Mouse (Mus musculus) lung, embryonic 16.5 days (tissue): ENCODE data around the gene Fam13c. TPM values are rescaled to one million over a fixed set of nuclear protein-coding genes. Genes with fewer than 3 reads are reported as not detected.
A peak's percentile ranks its signal among the peaks of the same experiment; 100 is the strongest.

Source experiments
- ATAC-seq: fragments of 200-750 bp; cut with Nextera tagmentation; 2 replicates; pipeline ENCODE4 v1.8.0; 2017; ENCODE audit warnings: low read depth, mild to moderate bottlenecking, moderate library complexity
- H3K27ac ChIP-seq: fragments of 300-500 bp; sonication (generic); 2 replicates; pipeline ENCODE4 v1.5.1; 2014; ENCODE audit warnings: mild to moderate bottlenecking, control low read depth, low read length
- H3K27me3 ChIP-seq: fragments of 300-500 bp; sonication (generic); 2 replicates; pipeline ENCODE4 v1.6.1; 2014; ENCODE audit warnings: low read depth, low read length, mixed read lengths; ENCODE audit not compliant: control insufficient read depth, insufficient read depth
- H3K36me3 ChIP-seq: fragments of 300-500 bp; sonication (generic); 2 replicates; pipeline ENCODE4 v1.6.1; 2014; ENCODE audit warnings: low read length; ENCODE audit not compliant: control insufficient read depth, insufficient read depth
- H3K4me1 ChIP-seq: fragments of 300-500 bp; sonication (generic); replicated peaks from 2 replicates; pipeline ENCODE4 v1.6.1; 2014; ENCODE audit warnings: low read length, mixed read lengths; ENCODE audit not compliant: control insufficient read depth, insufficient read depth
- H3K4me2 ChIP-seq: fragments of 300-500 bp; sonication (generic); 2 replicates; pipeline ENCODE4 v1.6.1; 2014; ENCODE audit warnings: low read depth, low read length, control low read depth
- H3K4me3 ChIP-seq: fragments of 300-500 bp; sonication (generic); 2 replicates; pipeline ENCODE4 v1.5.1; 2014; ENCODE audit warnings: mild to moderate bottlenecking, low read length, control low read depth
- H3K9ac ChIP-seq: fragments of 300-500 bp; sonication (generic); 2 replicates; pipeline ENCODE4 v1.6.1; 2014; ENCODE audit warnings: low read length, control low read depth
- H3K9me3 ChIP-seq: fragments of 300-500 bp; sonication (generic); 2 replicates; pipeline ENCODE4 v1.6.1; 2016; ENCODE audit warnings: low read length; ENCODE audit not compliant: control insufficient read depth
- WGBS: fragments of 180-500 bp; shearing (Covaris S2); extraction: QIAGEN DNeasy Blood & Tissue Kit; methylation state at CpG from one replicate; pipeline ENCODE4 v1.1.7; 2014; 5-methylcytosine and 5-hydroxymethylcytosine counted together
- polyA plus RNA-seq: library from polyadenylated mRNA; unstranded; fragments of >200 nt; fragmentation: Nextera tagmentation; extraction: Ambion mirVana; gene quantifications from 2 replicates; pipeline ENCODE4 v1.2.1, GENCODE M21; 2015

Gene Fam13c
- polyA plus RNA-seq, 1 experiment from 2014 or later, result 10.3 TPM

DNA sequence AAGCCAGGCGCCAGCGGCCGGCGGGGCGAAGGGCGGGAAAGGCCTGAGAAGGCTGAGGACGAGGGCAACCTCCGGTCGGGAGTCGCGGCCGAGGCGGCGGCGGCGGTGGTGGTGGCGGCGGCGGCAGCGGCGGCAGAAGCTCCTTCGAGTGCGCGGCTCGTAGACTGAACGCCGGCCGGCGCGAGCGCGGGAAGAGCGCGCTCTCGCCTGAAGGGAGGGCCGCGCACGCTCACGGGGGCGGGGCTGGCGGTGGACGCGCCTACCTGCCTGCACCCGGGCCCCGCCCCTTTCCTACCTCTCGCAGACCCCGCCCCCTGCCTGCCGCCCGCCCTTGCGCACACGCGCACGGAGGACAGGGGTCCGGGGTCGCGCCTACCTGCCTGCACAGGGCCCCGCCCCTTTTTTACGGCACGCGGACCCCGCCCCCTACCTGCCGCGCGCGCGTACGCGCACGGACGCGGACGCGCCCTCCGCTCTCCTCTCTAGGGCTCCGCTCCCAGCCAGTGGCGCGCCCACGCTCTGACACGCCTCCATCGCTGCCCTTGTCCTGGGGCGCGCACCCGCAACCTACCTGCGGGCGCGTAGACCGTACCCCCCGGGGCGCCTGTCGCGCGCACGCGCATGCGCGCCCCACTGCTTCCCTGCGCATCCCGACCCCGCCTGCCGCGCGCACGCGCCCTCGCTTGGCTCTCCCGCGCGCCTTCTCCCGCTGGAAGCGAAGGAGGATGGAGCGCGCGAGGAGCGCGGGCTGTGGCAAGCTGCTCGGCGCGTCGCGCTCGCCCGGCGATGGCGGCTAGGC is 159.0 kb downstream of the Fam13c start:
- Histone ChIP-seq H3K4me2 (peak overlapping the region; percentile 91), H3K4me1 (peaks cover 11% of the 10 kb centered on the region), H3K9me3 (no peaks in the 10 kb centered on the region), H3K9ac (peak overlapping the region; percentile 41; the same call in 1 of the 2 replicates), H3K36me3 (no peaks in the 10 kb centered on the region), H3K27me3 (peaks cover 27% of the 10 kb centered on the region), H3K27ac (no peak overlapping the region), H3K4me3 (peak overlapping the region; percentile 64)
- peak; percentile 94 for ATAC-seq
- under 1% methylated on average over 70 of the region's 124 CpGs for WGBS

DNA sequence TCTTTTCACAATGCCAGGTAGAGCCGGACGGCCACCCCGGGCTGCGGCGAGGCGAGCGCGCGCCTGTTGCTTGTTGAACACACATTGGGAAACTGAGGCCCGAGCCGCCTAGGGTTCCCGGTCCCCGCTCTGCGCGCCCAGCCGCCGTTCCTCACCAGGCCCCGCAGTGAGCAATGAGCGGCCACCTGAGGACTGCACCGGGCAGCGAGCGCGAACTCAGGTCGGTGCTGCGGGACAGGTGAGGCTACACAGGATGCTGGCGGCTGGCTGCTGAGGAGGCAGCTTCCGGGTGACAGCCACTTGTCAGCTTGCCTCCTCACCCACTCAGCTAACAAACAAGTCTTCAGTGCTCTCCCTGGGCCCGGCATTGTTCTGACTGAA is 159.6 kb downstream of the Fam13c start:
- peak overlapping the region; percentile 91 for H3K4me2 ChIP-seq
- H3K4me3 ChIP-seq, result peak overlapping the region; percentile 64
- ATAC-seq, result 0 out of 2 replicates have a peak, but pooled peaks have one; percentile 8
- H3K4me1 ChIP-seq, result peaks cover 11% of the 10 kb centered on the region
- H3K27me3 ChIP-seq, result peaks cover 27% of the 10 kb centered on the region
- under 1% methylated on average over 26 of the region's 28 CpGs for WGBS
- H3K36me3 ChIP-seq, result no peaks in the 10 kb centered on the region
- H3K9ac ChIP-seq, result peak overlapping the region; percentile 41
- H3K27ac ChIP-seq, result no peak overlapping the region
- H3K9me3 ChIP-seq, result no peaks in the 10 kb centered on the region

Other genes with a start within 250 kb of the Fam13c start
- gene Mrln, start 235.8 kb upstream of the Fam13c start, polyA plus RNA-seq, result 1.6 and 1.9 TPM in 2 replicates
- gene Slc16a9, start 195.4 kb upstream of the Fam13c start, polyA plus RNA-seq, result 5.7 and 7.6 TPM in 2 replicates
- gene Phyhipl, start 215.5 kb downstream of the Fam13c start, polyA plus RNA-seq, result 1.5 and 2.8 TPM in 2 replicates